Mouse (Mus musculus): Measurements from ENCODE around the gene Gm10663.

DNA sequence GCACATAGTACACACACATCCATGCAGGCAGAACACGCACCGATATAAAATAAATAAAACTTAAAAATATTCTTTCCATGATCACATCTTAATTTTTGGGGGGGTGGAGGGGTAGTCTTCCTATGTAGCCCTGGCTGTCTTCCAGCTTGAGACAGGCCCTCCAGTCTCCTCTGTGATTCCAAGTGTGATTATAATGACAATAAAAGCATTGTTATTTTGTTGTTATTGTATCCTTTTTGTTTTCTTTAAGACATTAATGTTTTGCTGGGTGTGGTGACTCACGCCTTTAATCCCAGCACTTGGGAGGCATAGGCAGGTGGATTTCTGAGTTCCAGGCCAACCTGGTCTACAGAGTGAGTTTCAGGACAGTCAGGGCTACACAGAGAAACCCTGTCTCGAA is 27.0 kb upstream of the Gm10663 start:
- no peak for TF ChIP-seq E2F4 (IDR thresholded peaks at IDR 0.05; ENCODE audit: insufficient read depth)
- TF ChIP-seq POLR2AphosphoS2 (IDR thresholded peaks at IDR 0.05; ENCODE audit: insufficient read length, low read depth) = no peak
- no peak for TF ChIP-seq POLR2A (IDR thresholded peaks at IDR 0.05; ENCODE audit: insufficient read length, low read depth)
- TF ChIP-seq MAX (IDR thresholded peaks at IDR 0.05; ENCODE audit: low read depth) = no peak
- no peak for TF ChIP-seq MYOD1 (IDR thresholded peaks at IDR 0.05; ENCODE audit: control insufficient read depth in 1 of 3, insufficient read length in 2 of 3, low read depth in 2 of 3)
- TF ChIP-seq SRF (IDR thresholded peaks at IDR 0.05; ENCODE audit: control insufficient read depth, insufficient read length, low read depth) = no peak
- TF ChIP-seq USF1 (IDR thresholded peaks at IDR 0.05; ENCODE audit: low read depth) = no peak
- TF ChIP-seq TCF3 (IDR thresholded peaks at IDR 0.05; ENCODE audit: insufficient read length, low read depth) = no peak
- no peak for TF ChIP-seq TCF12 (IDR thresholded peaks at IDR 0.05; ENCODE audit: insufficient read depth, poor library complexity, severe bottlenecking)

Data from myocyte (in vitro differentiated cells).